Mouse (Mus musculus) activated CD4-positive, CD25-positive, alpha-beta regulatory T cell, adult 9 weeks (primary cell): ENCODE results near the gene Trpm1. TPM values are rescaled to one million over a fixed set of nuclear protein-coding genes. Genes with fewer than 3 reads are reported as not detected.

Source experiments
- polyA plus RNA-seq: library from polyadenylated mRNA; unstranded; fragments of 100-300 nt; shearing (Covaris generic); gene quantifications from one replicate; pipeline ENCODE4 v1.2.1, GENCODE M21; 2017

The Trpm1 gene
- polyA plus RNA-seq, result 9.8 TPM

DNA sequence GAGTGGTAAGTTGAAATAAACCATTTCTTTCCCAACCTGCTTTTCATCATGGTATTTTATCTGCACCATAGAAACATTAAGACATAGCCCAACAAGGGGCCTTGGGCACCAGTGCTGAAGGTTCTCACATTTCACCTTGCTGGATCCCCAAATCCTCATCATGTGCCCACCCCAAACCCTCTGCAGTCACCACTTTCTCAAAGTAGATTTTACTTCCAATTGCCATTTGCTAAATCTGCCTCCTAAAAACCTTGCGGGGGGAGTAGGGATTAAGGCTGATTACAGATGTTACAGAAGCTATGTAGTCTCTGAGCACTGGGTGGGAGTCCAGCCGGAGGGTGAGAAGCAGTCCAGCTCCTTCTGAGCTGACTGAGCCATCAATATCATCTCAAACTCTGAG lies at the start of gene Trpm1:
Gene Trpm1 (plus strand): TSS at position 301 of the 400 bp plus-strand sequence.

DNA sequence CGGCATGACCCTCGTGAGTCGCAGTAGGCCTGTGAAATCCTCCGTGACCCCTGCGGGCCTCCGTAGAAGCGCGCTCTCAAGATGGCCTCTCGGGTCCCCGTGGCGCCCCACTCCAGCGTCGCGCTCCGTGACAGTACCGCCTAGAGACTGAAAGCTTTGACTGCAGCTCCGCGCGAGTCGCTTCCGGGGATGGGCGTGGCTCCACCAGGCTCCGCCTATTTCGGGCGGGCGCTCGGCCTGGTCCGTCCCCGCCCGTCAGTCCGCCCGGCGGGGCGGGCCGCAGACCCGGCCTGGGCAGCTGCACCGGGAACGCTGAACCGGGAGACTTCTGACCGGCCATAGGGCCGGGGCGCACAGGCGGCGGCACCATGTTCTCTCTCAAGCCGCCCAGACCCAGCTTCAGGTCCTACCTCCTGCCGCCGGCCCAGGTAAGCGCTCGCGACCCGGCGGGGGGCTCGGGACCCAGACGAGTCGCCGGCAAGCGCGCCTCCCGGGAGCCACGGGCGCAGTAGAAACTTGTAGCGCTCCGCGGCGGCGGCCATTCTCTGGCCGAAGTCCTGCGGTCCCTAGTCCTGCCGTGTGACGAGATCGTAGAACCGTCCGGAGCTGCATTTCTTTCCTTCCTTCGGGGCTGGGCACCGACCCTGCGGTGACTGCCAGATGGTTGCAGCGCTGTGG lies 133.9 kb downstream of the Trpm1 start, which contains the start of gene Mtmr10:
Gene Mtmr10 (plus strand): TSS at position 240 of the 678 bp plus-strand sequence.

Other genes with a start within 250 kb of the Trpm1 start
- not detected for gene E030018B13Rik, start 237.0 kb upstream of the Trpm1 start, polyA plus RNA-seq
- 13.9 TPM for gene Klf13, start 214.9 kb upstream of the Trpm1 start, polyA plus RNA-seq
- gene Mtmr10, start 133.8 kb downstream of the Trpm1 start, polyA plus RNA-seq, result 8.9 TPM
- gene Fan1, start 220.3 kb downstream of the Trpm1 start, polyA plus RNA-seq, result 7.4 TPM
- 52.1 TPM for gene Mphosph10, start 238.4 kb downstream of the Trpm1 start, polyA plus RNA-seq
- gene Mcee, start 238.8 kb downstream of the Trpm1 start, polyA plus RNA-seq, result 30.6 TPM